Mouse (Mus musculus) layer of hippocampus, adult 8-10 months (tissue): Measurements from ENCODE around the gene Zfp819. TPM values are rescaled to one million over a fixed set of nuclear protein-coding genes. Genes with fewer than 3 reads are reported as not detected.

ENCODE experiments used
- DNase-seq, 2 experiments: peaks; one replicate each; pipeline ENCODE4 v3.0.0; 2022; ENCODE audit warnings: low spot score in 2 of 2
- total RNA-seq, 4 experiments: library from RNA; stranded (reverse); gene quantifications; 2 replicates each; pipeline ENCODE4 v1.2.4; 2022

Zfp819 gene
- total RNA-seq: under 1 TPM in 2 of 4 experiments, not detected in 2; 0.14 to 0.25 TPM

GRCm38 (mm10) chr7:43606896-43607742 is at the start of gene Zfp819:
TSS of gene Zfp819 (plus strand) at chr7:43607169.
- peak; percentile 69 to 74 for DNase-seq

- DNase-seq: peak; percentile 87
Observed at GRCm38 (mm10) chr7:43562006-43562633, 44.8 kb upstream of the Zfp819 start, which contains the start of gene Zfp658. TSS of gene Zfp658 (plus strand) at chr7:43562256.

- DNase-seq: no peak
Observed at GRCm38 (mm10) chr7:43562651-43563070, 44.3 kb upstream of the Zfp819 start.

GRCm38 (mm10) chr7:43563300-43563699 is 43.7 kb upstream of the Zfp819 start:
- no peak for DNase-seq

DNA sequence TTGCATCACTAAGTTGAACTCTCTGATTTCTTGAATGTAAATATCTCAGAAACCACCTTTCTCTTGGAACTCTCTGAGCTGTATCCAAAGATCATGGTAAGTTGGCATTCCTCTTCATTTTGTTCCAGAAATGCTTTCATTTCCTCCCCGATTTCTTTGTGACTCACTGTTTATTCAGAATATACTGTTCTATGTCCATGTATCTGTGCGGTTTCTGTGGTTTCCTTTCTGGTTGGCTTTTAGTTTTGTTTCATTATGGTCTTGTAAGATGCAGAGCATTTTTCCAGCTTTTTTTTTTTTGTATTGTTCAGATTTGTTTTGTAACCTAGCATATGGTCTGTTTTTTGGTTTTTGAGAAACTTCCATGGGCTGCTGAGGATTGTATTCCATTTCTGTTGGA is 35.8 kb upstream of the Zfp819 start:
- no peak for DNase-seq

- DNase-seq: peak; percentile 89 to 95
Observed at GRCm38 (mm10) chr7:43579440-43580171, 27.4 kb upstream of the Zfp819 start, which contains the start of gene Zfp719. TSS of gene Zfp719 (plus strand) at chr7:43579610.

GRCm38 (mm10) chr7:43580526-43580925 is 26.4 kb upstream of the Zfp819 start:
- DNase-seq: peak; percentile 34 to 40

- no peak for DNase-seq
Observed at GRCm38 (mm10) chr7:43584790-43585189, 22.2 kb upstream of the Zfp819 start.

- no peak for DNase-seq
Observed at GRCm38 (mm10) chr7:43601884-43602283, 5.1 kb upstream of the Zfp819 start.

DNA sequence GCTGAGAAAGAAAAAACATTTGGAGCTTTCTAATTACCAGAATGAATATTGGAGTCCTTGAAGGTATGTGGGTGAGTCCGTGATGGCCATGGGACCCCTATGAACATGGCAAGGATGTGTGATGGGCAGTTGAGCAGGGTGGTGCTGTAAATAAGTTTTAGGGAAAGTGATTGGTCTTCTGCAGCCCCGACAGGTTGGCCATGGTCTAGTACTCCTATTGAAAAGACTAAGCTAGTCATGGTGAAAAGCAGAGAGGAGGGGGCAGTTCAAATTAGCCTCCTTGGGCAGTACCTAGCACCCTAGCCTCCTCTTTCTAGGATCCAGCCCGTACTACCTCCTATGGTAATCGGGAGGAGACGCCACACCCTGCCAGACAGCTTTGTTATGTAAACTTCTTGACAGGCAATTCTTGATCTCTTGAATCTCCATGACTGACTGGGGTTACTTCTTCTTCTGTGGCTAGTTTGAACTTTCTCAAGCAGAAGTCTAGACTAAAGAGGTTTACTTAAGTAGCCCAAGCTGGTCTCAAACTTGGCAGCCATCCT is 846 bp downstream of the Zfp819 start:
- no peak for DNase-seq

- no peak for DNase-seq
Observed at GRCm38 (mm10) chr7:43608316-43608824, 1.4 kb downstream of the Zfp819 start.

GRCm38 (mm10) chr7:43613816-43614551 is 7.0 kb downstream of the Zfp819 start:
- no peak for DNase-seq

DNA sequence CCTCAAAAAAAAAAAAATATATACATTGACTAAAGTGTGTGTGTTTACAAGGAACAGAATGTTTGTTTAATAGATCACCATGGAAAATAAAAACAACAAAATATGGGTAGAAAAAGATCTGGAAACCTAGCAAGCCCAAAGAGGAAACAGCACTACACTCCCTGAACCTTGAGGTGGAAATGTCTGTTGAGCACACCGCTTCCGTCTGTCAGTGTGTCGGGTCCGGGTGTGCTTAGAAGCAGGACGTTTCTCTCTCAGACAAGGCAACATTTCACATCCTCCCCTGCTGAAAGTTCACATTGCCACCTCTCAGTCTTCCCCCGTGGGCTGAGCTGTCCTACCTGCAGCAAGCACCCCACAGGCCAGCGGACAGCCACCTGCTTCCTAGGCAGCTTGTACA is 16.0 kb downstream of the Zfp819 start:
- DNase-seq: no peak

DNA sequence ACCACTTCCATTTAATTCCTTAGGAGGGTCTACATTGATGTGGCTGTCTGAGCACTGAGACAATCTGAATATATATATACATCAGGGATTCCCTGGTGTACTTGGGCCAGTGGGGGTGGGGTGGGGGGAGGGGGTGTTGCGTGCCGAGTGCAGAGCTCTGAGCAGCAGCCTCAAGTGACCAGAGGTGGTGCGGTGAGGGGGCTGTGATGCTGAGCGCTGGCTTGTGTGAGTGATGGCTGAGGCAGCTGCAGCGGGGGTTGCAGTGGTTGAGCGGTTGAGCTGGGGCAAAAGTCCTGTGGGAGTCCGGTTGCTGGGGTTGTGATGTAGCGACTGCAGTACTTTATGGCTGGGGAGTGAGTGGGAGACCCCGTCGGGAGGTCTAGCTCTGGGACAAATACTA is 16.9 kb downstream of the Zfp819 start:
- no peak for DNase-seq

GRCm38 (mm10) chr7:43625065-43625464 is 18.1 kb downstream of the Zfp819 start:
- DNase-seq: no peak

- DNase-seq: no peak
Observed at GRCm38 (mm10) chr7:43625794-43626422, 18.9 kb downstream of the Zfp819 start.

DNA sequence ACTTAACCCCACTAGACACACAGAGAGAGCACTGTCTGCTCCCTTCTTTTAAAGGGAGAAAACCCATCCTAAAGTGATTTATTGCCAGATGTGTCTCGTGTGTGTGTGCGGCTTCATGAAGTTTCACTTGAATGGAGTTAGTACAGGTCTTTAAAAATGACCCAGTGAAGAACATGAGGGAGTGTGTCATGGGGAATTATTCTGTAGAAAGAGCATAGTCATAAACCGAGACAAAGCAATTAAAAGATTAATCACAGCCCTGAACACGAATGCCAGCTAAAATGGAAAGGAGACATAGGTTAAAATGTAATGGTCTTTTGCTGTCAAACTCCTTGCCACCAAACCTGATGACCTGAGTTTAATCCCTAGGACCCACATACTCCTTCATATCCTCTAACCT is 27.0 kb downstream of the Zfp819 start:
- no peak for DNase-seq

DNA sequence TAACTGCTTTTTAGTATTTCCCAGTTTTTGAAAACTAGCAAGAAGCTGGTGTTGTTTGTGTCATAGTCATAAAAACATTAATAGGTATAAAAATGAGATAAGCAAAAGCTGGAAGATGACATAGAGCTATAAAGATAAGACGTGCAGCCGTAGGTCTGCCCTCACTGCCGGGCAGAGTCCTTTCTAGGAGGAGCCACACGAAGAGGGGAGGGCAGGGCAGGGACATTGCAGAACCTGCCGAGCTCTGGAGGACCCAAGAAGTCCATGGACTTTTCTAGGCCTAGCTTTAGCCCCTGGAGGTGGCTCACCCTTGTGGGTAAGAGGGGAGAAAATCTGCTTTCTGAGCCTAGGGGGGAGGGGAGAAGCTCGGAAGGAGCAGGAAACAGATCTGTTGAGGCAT is 27.5 kb downstream of the Zfp819 start, which contains the start of gene Ceacam18:
Gene Ceacam18 (plus strand): TSS at position 208 of the 400 bp plus-strand sequence.
- no peak for DNase-seq

DNA sequence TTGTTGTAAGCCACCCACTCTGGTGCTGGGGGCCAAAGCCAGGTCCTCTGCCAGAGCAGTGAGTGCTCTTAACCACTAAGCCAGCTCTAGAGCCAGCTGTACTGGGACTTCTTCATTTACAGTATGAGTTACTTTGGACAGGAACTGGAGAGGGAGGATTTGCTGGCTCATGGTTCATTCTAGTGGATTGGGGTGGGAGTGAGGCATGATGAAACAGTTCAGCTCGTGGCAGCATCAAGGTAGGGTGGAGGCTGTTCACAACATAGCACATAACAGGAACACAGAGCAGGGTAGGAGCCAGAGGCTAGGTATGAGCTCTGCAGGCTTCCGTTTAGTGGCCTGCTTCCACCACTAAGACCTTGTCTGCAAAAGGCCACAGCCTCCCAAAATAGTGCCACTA is 29.2 kb downstream of the Zfp819 start:
- DNase-seq: no peak

GRCm38 (mm10) chr7:43637118-43637517 is 30.1 kb downstream of the Zfp819 start:
- no peak for DNase-seq
